Mouse (Mus musculus) kidney, postnatal 4 days (tissue): ENCODE data around the gene Cacna2d3.
A peak's percentile ranks its signal among the peaks of the same experiment; 100 is the strongest.

ENCODE experiments used
- DNase-seq, 2 experiments: peaks; one replicate each; pipeline ENCODE4 v3.0.0; 2021; ENCODE audit warnings: mixed read lengths in 2 of 2

Cacna2d3 gene

DNA sequence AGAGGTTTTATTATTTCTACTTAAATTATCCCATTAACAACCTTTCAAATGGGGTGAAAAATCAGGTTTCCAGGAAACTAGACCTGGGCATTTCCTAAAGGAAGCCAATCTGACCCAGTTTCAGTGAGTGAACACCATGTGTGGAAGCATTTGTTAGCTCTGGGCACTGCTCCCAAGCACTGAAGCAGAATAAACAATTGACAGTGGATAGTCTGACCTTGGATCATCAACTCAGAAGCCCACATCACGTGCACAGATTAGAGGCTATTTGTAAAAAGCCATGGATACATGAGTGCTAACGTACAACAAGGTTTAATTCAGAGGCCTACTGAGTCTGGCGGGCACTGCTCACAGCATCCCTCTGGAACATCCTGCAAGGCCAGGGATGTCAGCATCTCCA lies 82.4 kb downstream of the Cacna2d3 start:
- DNase-seq, result no peak

DNA sequence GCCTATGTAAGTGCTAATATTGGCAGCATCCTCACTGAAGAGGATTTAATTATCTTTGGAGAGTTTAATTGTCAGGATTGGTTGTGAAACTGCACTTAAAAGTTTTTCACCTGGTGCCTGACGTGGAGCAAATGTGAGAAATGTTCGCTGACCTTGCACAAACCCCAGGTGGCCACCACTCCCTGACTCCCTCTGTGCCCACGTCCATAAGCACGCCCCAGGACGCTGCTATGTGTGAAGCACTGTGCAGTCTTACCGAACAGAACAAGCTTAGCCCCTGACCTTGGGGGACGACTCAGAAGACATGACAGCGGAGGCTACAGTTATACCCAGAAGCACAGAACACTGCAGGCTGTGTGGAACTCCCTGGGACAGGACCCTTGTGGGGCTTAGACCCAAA lies 93.5 kb downstream of the Cacna2d3 start:
- no peak for DNase-seq

DNA sequence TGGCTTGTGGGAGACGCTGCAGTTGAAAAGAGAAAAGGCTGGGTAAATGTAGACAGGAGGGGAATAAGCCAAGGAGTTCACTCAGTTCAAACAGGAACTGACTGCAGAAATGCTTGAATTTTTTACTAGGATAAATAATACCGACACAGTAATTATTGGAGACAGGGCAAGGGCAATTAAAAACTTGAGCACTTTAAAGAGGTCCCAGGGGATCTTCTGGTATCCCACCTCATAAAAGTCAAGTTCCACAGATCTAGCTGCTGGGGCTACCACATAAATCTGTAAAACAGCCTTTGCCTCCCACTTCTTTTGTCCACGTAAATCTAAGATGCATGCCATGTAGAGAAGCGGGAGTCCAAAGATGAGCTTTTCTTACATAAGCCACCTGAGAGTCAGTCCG lies 109.2 kb downstream of the Cacna2d3 start:
- DNase-seq, result no peak

DNA sequence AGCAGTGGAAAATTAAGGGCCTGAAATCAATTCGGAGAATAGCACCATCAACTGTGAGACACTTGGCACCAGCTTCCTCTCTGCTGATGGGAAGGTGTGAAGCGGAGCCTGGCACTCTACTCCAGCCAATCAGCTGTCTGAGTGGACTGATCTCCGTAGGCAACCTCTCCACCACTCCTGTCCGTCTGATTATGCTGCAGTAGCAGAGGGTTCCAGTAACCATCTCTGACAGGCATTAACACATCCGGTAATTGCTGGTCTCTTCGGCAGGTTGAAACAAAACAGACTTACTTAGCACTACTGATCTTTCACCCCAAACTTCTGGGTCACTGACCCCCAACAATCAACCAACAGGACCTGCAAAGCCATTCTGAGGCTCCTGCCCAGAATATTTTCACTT lies 112.9 kb downstream of the Cacna2d3 start:
- no peak for DNase-seq

DNA sequence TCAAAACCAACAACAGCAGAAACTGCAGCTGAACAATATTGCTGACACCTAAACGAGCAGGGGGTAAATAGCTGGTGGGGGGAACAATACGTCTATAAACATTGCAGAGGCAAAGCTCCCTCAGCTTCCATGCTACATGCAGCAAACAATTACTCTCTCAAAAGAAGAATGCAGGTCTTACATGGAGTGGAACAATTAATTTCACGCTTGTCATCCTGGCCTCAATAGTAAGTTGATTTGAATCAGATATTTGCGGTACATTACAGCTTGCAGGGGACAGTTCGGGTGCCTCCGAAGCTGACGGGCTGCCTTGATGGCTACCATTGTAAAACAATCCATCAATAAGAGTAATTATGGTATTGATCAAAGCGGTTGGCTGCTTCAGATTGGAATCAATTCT lies 122.2 kb downstream of the Cacna2d3 start:
- no peak for DNase-seq

DNA sequence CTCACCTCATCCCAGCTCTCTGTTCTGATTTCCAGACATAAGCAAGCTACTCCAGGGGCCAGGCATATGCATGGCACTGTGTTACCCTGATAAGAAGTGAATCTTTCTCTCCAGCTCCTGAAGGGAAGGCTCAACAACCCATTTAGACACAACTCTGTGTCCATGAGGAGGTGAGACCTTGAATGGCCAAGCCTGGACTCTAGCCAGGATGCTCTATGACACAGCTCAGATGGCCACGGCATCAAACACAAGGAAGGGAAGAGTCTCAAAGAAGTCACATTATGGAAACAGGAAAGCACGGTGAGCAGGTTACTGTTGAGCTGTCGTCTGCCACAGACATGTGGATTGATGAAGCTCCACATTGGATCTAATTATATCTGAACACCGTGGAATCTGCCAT lies 128.8 kb downstream of the Cacna2d3 start:
- DNase-seq, result no peak

DNA sequence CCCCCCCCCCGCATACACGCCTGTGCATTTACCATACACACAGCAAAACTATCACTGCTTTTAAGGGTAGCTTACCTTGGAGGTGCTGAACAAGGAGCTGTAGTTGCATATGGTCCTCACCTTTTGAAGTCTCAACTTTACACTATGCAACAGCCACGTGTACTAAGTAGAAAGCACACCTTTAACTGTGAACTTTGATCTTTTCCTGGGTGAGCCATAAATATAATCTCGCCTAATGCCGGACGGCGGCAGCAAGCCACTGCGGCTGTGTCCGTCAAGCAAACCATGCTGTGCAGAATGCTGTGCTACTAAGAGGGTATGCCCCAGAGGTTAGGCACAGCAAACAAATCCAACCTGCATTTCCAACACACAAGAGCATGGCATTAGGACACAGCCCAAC lies 132.0 kb downstream of the Cacna2d3 start:
- DNase-seq, result no peak

DNA sequence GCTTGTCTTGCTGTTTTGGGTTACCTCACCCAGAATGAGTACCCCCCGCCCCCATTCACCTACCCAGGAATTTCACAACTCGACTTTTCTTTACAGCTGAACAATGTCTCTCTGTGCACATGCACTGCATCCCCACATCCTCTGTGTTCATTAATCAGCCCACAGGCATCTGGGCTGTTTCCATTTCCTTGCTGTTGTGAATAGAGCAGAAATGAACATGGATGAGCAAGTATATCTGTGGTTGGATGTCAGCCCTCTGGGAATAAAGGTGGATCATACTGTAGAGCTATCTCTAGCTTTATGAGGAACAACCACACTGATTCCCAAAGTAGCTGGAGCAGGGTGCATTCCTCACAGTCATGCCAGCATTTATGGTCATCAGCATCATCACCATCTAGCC lies 139.7 kb downstream of the Cacna2d3 start:
- DNase-seq, result no peak

DNA sequence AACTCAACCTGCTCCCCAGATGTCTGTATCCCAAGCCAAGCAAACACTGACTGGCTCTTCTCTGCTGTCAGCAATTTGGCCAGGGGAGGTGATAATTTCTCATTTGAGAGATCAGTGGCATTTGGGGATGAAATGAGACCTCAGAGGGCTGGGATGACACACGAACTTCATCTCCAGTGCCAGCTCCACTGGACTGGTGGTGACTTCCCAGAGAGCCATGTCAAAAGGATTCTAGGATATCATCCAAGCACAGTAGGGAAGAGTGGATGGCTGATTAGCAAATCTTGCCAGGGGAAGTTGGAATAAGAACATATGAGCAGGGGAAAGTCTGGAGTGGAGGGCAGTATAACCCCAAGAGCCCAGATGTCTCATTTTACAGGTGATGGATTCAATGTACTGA lies 143.9 kb downstream of the Cacna2d3 start:
- no peak for DNase-seq

DNA sequence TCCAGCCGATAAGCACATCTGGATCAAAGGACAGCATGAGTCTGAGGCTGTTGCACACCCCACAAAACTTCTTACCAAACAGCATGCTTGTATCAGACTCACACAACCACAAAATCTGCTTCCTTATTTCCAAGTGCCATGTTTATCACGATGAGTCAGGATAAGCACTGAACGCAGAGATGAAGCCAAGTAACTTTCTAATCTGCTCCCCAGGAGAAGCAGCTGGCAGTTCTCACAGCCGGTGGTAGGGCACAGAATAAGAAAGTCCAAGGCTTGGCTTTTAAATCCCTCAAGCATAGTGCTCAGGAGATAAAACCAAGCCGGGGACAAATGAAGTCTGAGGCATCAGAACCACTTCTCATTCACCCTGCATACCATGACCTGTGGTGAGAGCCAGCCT lies 146.1 kb downstream of the Cacna2d3 start:
- DNase-seq, result no peak

DNA sequence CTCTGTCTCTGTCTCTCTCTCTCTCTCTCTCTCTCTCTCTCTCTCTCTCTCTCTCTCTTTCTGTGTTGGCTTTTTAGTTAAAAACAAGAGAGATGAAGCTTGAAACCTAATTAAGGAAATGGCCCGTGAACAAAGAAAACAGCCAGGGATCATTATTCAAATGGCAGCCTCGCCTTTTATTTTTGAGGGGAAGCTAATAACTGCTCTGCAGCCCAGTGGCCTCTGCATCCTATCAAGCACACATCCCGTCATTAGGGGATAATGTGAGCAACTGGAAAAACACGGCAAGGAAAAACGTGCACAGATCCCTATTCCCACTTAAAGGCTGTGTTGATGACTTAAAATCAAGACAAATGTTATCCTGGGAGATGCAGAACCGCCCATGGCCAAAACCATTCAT lies 159.0 kb downstream of the Cacna2d3 start:
- DNase-seq, result peak; percentile 11 to 12

DNA sequence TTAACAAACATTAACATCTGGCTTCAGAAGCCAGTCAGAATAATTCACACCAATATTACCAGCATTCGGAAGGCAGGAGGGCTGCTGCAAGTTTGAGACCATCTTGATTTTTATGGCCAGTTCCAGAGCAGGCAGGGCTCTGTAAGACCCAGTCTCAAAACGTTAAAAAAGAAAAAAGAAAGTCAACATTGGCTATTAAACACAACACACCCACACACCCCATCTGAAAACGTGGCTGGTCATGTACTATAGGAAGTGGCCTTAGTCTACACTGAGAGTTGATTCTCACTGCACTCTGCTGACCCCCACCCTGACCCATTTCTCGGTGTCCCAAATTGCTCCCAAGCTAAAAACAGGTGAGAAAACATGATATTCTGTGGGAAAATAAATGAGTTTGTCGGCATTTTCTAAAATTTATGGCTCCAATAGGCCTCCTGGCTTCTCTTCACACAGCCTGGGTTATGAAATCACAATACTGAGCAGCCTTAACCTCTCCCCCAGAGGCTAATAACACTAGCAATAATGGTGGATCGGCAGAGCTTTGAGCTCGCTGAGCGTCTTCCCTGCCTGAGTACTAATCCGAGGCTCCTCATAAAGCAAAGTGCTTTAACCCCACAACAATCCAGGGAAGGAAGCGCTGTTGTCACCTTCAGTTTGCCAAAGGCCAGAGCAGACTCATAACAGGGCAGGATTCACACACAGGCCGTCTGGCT lies 160.4 kb downstream of the Cacna2d3 start:
- no peak for DNase-seq

DNA sequence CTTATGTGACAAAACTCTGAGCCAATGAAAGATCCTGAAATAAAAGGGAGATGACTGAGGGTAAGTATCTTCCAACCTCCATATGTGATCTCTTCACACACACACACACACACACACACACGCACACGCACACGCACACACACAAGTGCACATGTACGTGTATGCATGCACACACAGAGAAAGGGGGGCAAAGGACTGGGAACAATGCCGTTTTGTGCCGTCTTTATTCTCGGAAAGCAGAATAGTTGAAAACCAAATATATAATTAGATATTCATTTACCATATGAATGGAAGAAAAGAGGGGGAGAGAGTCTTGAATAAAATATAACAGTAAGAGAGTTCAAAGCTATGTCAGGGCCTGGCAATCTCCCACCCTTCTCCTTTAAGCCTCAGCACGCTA lies 163.2 kb downstream of the Cacna2d3 start:
- DNase-seq, result no peak

DNA sequence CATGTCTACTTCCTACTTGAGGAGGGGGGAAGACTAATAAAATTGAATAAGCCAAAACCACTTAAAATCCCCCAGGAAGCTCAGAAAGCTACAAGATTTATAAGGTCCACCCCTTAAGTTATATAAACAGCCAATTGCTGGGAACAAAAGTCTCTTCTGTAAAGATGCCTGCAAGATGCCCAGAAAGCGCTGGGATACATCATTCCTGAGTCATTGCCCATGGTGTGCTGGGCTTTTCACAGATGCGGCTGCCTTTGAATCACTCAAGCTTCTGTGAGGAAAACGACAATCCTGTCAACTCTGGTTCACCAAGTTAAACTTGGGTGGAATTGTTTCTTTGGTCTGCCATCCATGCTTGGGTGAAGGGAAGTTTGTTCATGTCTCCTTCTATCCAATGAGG lies 165.5 kb downstream of the Cacna2d3 start:
- no peak for DNase-seq

DNA sequence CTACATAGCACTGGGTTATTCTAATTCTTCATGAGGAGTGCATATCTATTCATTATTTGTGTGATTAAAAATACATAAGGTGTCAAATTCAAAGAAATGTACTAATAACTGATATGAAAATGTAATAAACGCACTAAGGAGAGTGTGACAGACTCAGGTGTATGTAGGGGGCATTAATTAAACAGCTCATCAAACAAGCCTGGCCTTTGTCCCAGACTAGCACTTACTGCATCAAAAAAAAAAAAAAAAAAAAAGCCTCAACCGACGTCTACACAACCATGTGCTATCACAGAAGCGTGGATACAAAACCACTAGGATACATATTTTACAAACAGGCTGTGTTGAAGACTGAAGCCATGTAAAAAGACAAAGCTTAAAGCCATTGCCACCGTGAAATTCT lies 169.2 kb downstream of the Cacna2d3 start:
- no peak for DNase-seq

DNA sequence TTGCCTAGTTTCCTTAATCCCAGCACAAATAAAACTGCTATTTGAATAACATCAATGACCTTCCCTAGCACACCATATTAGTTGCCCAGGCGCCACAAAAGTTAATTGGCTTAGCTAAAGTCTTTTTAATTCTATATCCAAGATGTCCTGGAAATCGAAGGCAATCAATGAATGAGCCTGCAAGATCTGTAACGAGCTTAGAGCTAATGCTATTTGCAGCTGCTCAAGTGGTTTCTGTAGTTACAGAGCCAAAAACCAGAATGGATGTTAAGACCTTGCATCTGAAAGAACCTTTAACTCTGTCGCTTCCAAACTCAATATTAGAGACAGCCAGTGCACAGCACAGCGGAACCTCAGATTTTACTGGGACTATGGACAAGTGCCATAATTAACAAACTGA lies 173.0 kb downstream of the Cacna2d3 start:
- DNase-seq, result no peak

DNA sequence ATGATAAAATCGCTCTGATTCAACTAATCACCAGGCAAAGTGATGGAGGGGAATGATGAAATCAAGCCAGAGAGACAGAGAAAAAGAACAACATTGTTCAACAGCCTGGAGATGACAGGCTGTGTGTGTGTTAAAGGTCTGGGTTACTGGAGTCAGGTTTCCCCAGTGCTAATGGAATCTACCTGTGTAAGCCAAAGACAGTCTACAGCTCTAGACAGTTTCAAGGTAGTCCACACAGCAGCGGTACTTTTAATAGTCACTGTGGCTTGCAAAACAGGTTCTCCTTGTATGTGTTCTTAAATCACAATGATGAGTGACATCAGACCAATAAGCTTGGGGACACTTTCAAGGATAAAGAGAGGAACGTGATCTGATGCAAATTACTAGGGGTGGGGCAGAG lies 191.1 kb downstream of the Cacna2d3 start:
- no peak for DNase-seq

DNA sequence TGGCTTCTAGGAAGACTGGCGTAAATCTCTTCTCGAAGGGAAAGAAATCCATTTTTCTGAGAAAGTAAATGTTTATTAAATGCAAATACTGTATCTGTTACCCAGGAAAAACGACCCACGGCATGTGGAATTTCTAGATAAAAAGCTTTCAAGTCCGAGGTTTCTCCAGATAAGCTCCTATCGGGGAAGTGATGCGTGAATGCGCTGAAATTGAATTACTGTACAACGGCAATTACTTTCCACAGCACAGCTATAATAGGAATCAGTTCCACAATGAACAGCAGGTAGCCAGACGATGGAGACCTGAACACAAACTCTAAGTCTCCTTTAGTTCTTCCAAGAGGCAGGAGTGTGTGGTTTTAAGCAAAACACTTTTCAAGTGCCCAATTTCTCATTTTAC lies 193.0 kb downstream of the Cacna2d3 start:
- no peak for DNase-seq

DNA sequence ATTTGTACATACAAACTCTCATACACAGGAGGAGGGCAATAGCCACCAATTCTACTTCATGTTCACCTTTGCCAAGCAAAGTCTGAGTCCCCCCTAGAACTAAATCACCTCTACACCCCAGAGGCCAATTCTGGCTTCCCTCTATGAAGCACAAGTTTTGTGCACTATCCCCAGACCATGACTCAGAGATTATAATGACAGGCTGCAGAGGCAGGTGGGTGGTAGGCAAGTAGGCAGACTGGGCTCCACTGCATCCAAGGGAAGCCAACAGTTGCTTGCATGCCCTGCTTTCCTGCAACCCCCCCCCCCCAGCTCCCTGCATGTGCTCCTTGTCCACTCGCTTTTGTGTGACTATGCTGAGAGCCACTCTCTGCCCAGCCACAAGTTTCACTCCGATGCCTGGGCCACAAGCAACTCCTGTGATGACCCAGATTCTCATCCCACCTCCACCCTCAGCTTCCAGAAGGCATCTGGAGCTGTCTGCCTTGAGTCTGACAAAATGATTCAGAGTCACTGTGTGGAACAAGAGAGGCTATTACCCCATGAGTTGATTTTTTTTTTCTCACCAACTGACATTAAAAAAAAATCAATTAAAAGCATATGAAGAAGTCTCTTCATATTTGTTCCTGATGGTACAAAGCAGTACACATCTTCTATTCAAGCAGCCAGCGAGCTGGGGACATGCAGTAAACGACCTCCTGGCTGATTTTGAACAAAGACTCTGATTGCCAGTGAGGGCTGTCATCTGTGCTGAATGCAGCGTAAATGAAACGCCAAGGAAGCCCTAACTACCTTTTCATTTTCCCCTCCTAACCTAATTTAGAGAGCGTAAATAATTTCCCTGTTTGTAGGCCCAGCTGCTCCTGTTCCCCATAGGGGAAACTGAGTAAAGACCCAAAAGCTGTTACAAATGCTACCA lies 201.7 kb downstream of the Cacna2d3 start:
- DNase-seq, result no peak

DNA sequence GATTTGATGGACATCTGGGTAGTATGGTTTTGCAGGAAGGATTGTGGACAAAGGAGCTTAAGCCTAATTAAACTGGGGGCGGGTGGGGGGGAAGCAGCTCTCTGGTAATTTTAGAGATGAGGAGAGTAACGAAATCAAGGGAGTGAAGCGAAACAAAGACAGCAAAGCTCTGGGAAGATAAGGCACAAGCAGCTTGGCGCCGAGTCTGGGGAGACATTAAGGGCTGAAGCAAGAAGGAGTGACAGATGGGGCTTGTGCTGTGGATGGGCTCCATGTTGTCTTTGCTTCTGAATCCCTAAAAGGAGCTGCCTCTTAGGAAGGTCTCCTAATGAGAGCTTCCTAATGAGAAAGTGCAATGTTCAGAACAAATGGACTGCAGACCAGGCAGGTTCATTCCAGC lies 219.0 kb downstream of the Cacna2d3 start:
- no peak for DNase-seq

DNA sequence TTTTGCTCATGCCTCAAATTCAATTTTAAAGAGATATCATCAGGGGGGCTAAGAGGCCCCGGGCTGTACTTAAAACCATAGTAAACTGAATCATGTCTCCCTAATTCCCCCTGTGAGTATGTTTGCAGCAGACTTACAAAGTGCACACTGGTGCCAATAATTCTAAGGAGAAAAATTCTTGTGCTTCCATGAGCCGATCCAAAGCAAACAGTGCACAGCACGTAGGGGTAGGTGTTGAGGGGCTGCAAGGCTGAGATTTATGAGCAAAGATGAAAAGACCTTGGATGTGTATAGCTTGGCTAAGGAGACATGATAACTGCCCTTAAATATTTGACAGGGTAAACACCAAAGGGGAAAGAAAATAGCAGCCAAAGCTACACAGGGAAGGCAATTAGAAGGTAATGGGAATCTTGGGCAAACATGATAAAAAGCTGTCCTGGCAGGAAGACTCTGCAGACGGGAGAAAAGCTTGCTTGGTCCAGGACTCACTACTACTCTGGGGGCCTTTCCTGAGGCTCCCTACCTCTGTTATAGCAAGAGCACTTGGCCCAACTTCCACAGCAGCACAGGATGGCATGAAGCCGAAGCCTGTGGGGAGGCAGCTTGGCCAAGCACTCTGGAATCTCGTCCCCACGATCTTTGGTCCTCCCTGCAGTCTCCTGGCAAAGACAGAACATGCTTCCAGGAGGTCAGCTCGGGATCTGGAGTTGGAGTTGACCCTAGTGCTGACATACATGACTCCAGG lies 222.9 kb downstream of the Cacna2d3 start:
- DNase-seq, result no peak

DNA sequence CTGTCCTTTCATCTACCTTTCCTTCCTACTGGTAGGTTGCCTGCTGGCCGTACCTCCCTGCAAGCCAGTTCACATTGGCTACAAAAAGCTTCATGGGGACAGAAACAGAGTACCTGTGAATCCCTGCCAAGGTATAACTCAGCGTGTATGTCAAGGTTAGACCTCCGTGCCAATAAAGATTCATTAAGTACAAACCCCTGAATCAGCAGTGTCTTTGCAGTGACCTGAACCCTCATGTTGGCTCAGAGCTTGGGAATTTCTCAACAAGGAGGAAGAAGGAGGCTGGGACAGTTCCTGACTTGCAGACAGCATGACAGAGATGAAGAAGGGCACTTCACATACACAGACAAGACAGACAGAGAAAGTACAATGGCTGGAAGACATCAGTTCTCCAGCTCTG lies 225.1 kb downstream of the Cacna2d3 start:
- no peak for DNase-seq

DNA sequence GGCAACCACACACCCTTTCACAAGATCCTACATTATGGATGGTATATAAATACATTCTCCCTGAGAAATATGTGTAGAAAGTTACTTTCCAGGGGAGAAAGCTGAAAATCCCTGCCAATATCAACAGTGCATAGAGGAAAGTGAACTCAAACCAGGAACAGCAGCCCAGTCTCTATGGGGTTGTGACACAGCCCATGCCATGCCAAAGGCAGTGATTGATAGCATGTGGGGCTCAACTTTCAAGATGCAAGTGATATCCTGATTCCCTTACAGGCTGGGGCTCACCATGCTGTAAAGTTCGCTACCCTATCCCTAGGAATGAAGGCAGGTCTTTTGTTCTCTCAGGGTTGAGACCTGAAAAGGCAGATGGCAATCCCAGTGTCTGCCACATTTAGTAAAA lies 229.9 kb downstream of the Cacna2d3 start:
- no peak for DNase-seq

DNA sequence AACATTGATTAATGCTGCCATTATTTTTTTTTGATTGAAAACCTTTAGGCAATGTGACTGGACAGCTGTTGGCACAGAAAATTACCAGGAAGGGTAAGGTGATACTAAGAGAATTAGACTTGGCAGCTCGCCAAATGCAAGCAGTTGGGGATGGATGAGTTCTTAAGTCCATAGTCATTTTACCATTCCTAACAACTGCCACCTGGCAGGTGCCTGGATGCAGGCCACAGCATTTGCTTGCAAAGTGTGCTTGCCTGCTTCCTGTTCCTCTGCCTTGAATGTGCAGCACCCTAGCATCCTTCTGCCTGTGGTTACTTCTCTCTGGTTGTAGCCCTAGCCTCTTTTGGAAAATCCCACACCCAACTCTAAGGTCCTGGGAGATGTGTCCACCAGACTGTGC lies 236.2 kb downstream of the Cacna2d3 start:
- no peak for DNase-seq
